Mouse (Mus musculus): ENCODE measurements at regions not wholly inside any gene's neighbourhood (a gene's known extent, or its start where the extent isn't known, plus 50 kb on each side); places are given as distances from the start of the nearest gene placed in this dataset.
A peak's percentile ranks its signal among the peaks of the same experiment; 100 is the strongest.

DNA sequence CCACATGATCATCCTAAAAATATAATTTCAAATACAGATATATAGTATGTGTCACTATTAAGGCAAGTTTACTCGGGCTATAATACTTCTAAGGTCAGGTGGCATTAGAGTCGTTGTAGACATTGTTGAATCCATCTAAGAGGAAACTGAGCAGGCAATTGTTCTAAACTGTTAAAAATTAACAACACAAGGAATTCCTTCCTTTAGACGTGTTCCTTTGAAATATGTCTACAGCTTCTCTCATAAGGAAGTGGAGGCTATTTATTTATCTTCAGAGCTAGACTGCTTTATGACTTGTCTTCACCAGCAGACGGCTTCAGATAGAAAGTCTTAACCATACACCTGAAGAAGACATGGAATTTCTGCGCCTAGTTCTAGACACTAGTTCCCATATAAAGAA, 744.2 kb upstream of the Cited2 start:
- no peak for ATAC-seq (replicated peaks; ENCODE audit: low read depth, poor library complexity, severe bottlenecking)

DNA sequence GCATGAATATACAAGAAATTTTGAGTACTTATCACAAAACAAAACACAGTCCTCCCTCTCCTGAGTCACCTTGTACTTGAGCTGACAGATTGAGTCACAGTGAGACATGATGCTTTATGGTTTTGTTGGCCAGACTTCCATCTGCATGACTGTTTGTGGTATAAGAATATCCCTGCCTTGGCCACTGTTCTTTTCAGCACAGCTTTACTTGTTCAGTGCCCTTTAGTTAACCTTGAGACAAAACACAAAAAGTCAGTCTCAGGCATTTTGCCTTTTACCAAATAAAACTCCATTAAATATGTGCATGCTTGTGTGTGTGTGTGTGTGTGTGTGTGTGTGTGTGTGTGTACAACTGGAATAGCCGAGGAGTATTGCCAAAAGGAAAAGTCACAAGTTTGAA, 732.8 kb upstream of the Cited2 start:
- no peak for ATAC-seq (replicated peaks; ENCODE audit: low read depth, poor library complexity, severe bottlenecking)

DNA sequence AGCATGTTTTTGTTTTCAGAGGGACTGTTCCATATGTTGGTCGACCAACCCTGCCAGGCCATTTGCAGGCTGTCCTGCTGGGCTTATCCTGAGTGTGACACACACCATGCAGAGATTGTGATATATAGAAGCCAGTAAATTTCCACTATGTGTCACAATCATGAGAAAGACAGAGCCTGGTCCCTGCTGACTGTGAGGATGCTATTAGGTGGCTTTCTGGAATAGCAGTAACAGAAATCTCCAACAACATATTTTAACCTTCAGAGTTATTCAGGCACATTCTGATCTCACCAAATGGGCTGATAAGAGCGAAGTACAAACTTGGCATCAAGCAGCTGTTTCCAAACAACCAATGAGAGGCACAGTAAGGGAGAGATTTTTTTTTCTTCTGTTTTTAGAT, 729.2 kb upstream of the Cited2 start:
- no peak for ATAC-seq (replicated peaks; ENCODE audit: low read depth, poor library complexity, severe bottlenecking)

DNA sequence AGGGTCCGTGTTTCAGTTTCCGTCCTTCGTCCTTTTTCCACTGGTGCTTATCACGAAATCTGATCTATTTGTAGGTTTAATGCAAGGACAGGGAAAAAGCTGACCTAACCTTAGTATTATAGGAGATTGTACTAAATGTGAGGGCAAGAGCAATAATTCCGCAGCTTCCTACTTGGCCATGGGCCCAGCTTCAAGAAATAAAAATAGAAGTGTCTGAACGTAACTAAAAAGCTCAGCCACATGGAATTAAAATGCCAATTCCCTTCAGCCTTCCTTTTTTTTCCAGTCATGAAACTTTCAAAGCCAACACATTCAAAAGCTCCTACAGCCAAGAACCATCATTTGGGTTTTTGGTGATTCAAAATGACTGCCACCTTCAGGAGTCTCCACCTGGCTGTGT, 728.5 kb upstream of the Cited2 start:
- ATAC-seq (replicated peaks; ENCODE audit: low read depth, poor library complexity, severe bottlenecking) = no peak

DNA sequence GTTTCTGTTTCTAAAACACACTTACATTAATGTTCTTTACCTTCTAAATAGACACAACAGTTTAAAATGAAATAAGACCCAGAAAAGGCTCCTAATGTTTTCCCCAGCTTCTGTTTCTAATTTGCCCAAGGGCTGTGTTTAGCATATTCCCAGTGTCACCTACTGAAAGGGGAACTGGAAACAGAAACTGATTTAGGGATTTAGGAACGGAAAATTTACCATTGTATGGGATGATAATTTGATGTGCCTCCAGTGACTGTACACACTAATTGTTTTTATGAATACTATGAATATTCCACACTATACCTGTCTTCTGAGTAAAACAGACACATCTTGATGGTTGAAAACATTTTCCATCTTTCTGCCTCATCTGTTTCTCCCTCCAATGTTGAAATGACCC, 728.0 kb upstream of the Cited2 start:
- ATAC-seq (replicated peaks; ENCODE audit: low read depth, poor library complexity, severe bottlenecking) = no peak

DNA sequence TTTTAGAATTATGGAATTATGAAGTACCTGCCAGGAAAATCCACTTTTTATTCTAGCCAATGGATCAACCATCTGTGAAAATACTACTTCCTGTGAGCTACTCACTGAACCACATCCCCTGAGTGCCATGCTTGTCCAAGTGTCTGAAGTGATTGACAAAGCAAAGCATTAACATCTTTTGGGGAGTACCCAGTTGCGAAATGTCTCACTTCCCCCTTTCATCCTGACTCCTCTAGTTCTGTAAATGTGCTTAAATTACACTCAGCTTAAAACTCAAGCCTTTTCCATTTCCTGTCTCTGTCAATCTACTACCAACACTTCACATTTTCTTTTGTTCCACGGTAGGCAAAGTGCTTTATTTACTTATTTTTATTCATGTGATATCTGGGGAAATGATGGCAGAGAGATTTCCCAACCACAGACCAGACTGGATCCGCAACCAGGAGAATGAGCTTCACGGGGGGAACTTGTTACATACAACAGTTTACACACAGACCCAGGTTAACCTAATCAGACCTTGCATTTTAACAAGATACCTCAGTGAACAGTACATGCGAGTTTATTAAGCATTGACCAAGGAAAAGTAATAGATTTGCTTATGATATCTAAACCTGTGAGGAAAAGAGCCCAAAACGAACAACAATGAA, 726.1 kb upstream of the Cited2 start:
- ATAC-seq (replicated peaks; ENCODE audit: low read depth, poor library complexity, severe bottlenecking) = peak; percentile 95

DNA sequence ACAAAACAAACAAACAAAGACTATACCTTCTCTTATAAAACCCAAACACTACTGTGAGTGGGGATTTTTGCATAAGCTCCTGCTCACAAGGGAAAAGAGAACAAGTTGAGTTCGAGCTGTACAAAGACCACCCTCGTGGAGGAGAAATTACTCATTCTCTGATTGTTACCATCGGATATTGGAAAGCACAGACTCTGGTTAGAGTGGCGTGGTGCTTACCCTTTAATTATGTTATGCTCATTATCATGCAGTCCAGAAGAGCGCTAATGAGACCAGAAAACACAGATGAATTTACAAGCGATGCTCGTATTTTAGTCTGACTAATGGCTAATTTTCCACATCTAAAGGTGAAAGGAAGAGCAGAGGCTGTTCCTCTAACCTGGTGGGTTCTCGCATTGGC, 721.7 kb upstream of the Cited2 start:
- ATAC-seq (replicated peaks; ENCODE audit: low read depth, poor library complexity, severe bottlenecking) = no peak

DNA sequence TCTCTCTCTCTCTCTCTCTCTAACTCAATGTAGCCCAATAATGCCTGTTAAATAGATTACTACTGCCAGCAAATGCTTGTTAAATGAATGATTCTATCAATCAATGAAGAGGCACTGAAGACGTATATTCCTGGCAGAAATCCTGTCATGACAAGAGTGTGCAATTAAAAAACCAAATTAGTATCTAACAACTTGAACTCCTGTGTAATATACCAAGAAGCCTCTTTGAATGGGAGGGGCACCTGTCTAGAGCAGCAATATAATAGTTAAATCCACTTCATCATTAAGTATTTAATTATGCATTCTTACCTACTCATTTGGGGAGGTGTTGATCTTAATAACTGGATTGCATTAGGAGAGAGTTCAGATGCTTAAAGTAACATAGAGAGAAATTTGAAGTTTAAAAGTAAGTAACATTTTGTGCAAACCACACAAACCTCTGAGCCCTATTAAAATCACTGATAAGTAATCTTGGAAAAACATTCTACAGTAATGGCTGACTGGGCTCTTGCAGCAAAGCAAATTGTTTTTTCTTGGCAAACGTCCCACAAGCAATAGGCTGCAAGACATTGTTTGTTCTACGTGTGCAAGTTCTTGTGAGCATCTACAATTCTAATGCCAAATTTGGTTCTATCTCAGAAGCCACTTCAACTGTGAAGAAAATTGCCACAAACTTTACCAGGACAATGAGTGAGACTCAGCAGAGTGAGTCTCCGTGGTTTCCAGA, 719.7 kb upstream of the Cited2 start:
- no peak for ATAC-seq (replicated peaks; ENCODE audit: low read depth, poor library complexity, severe bottlenecking)

DNA sequence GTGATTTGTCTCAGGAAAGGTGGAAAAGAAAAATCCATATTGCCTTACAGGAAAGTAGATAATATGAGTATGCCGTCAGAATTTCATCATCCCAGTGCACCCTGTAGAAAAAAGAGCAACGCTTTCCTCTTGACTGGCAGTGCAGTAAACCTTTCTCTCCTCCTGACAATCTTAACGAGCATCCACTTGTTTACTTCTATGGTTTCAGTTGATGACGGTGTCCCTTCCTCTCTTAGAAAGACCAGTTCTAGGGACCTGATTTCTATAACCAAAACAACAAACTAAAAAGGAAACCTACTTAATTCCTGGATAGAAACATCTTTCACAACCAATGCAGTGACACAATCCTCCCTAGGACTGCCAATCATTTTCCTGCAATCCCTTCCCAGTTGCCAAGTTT, 714.3 kb upstream of the Cited2 start:
- ATAC-seq (replicated peaks; ENCODE audit: low read depth, poor library complexity, severe bottlenecking) = no peak

DNA sequence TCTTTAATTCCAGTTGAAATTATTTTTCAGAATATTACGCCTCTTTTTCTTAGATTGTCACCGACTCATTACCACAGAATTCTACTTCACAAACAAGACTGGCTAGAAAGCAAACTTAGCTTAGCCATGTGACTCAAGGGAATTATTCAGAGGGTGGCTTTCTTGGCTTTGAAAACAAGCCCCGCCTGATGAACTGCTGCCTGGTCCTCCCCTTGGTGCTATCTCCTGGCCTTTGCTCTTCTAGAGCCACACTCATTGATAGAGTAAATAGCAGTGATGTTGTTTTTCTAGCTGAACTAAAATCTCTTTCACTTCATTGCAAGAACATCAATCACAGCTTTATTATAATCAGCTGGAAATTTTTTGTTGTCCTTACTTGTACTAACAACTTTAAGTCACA, 713.0 kb upstream of the Cited2 start:
- ATAC-seq (replicated peaks; ENCODE audit: low read depth, poor library complexity, severe bottlenecking) = no peak

DNA sequence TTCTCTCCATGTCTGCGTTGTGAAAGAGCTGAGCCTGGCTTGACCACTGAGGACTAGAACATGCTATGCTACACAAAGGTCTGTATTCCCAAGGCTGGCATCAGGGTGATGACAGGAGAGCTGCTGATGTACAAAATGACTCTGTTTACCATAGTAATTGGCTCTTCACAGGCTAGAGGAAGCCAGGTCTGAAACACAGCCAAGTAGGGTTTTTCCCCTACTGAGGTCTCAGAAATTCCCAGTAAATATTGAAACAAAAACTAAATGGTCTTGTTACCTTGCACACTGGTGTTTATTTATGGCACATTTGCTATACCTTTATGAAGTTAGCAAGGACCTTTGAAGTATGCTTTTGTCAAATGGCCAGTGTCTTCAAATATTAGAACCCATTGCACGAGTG, 711.1 kb upstream of the Cited2 start:
- no peak for ATAC-seq (replicated peaks; ENCODE audit: low read depth, poor library complexity, severe bottlenecking)

DNA sequence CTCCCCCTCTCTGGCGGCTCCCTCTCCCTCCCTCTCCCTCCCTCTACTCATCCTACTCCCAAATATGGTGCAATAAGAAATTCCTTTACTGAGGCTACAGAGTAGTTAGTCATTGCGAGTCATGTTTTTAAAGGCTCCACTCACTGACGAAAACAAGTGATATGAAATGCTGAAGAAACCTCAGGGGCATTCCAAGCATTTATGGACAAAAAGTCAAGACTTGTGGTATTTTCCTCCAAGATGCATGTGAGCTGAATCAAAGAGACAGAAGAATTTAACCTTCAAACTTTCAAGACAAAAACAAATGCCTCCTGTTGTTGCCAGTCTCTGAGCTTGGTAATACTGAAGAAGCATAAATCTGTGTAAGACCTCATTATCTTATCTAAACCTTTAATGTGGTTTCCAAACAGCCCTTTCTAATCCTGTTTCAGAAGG, 710.5 kb upstream of the Cited2 start:
- no peak for ATAC-seq (replicated peaks; ENCODE audit: low read depth, poor library complexity, severe bottlenecking)

DNA sequence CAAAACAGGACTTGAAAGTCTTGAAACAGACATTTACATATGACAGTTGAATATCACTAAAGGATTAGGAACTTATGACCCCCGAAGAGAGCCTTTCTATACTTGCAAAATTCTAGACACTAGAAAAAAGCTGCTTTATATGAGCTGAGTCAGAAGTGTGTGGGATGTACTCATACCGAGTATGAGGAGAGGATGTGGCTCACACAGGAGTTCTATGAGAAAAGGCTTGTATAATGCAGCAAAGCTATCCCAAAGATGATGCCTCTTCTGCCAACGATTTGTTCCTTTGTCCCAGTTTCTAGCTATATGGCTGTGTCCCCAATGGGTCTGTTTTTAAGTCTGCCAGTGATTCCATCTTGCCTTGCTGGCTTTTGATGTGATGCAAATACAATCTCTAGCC, 708.2 kb upstream of the Cited2 start:
- ATAC-seq (replicated peaks; ENCODE audit: low read depth, poor library complexity, severe bottlenecking) = no peak

DNA sequence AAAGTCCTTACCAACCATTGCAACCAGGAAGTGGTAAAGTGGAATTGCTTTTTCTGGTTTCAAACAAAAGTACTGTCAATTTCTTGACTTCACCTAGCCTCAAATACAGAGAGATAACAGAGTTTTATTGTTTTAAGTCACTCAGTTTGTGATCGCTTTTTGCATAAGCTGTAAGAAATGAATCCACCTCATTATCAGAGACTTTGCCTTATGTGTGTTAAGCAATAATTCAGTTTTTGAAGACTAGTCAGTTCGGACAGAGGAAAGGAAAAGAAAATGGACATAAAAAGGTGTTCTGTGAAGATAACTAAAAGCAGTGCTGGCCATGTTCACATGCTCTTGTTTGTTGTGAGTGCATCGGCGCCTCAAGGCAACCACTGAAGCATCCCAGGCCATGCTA, 706.2 kb upstream of the Cited2 start:
- ATAC-seq (replicated peaks; ENCODE audit: low read depth, poor library complexity, severe bottlenecking) = no peak

DNA sequence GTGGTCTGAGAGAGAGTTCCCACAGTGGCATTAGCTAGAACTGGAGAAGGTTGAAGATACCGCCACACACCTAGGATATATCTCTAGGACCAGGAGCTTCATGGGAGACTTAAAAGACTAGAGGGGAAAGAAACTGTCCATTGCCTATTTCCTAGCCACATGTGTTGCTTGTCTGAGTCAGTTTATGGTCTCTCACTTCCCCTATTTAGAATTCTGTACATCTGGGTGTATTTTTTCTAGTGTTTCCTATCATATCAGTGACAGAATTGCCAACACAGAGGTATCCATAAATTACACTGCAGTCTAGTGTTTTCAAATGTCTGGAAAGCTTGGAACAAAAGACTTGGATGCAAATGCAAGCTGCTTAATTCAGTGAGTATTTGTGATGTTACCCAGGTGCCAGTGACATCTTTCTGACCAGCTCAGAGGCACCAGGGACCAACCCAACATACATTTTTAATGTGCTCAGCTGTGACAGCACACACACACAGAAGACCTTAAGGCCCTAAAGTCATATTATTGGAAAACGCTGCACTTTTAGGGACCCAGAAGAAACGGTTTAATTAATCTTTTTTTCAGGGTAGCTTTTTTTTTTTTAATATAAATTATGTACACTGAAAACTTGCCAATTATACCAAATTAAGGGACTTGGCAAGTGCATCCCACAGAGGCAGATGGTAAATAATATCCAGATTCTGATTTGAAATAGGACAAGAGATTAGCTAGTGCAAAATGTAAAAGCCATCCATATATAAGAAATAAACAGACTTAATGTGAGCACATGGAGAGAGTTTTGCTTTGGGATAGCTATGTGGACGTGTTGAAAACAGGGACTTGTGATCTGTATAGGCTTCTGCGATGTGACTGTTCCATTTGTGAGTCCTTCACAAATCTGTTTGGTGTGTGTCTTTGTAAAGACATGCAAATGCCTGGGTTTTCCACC, 700.5 kb upstream of the Cited2 start:
- ATAC-seq (replicated peaks; ENCODE audit: low read depth, poor library complexity, severe bottlenecking) = 0 out of 2 replicates have a peak, but pooled peaks have one; percentile 25

DNA sequence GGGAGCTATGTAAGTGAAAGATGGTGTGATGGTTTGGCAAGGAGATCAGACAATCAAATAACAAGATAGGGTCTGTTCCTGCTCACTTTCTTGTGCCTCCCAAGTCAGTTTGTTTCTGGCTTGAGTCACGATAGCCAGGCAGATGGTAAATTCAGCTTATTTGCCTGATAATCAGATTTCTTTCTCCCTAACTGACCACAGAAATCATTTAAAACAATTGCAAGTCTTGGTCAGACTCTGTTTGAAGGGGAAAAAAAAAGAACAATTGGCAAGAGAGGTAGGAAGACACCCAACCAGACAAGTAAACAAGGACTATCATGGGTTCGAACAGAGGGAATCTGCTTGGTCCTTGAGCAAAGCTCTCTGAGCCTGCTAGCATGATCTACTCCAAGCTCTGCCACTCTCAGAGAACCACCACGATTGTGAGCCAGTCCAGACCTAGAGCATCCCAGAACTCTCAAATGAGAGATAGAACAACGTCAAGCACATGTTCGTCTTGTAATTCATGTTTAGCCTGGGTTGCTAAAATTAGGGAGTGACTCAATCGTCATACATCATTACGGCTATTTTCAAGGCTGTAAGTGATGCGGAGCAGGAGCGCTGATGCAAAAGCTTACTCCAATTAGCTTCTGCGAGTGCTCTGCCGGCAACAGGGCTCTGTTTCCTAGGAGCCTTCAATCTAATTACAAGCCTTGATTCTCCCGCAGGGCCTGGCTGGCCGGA, 699.3 kb upstream of the Cited2 start:
- ATAC-seq (replicated peaks; ENCODE audit: low read depth, poor library complexity, severe bottlenecking) = no peak

DNA sequence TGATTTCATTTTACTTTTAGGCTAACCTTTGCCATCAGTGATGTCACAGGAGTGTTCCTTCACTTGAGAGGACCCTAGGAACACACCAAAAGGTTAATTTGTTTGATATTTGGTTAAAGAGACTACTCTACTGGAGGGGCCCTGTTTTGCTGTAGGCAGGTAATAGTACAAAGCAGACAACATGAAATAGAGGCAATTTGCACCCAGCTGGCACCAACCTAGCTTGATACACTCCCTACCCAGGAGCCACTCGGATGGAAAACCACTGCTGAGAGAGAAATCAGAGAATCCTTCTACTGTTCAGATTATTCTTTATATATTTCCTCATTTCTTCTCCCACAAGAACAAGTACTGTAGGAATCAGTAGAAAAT, 698.7 kb upstream of the Cited2 start:
- no peak for ATAC-seq (replicated peaks; ENCODE audit: low read depth, poor library complexity, severe bottlenecking)

DNA sequence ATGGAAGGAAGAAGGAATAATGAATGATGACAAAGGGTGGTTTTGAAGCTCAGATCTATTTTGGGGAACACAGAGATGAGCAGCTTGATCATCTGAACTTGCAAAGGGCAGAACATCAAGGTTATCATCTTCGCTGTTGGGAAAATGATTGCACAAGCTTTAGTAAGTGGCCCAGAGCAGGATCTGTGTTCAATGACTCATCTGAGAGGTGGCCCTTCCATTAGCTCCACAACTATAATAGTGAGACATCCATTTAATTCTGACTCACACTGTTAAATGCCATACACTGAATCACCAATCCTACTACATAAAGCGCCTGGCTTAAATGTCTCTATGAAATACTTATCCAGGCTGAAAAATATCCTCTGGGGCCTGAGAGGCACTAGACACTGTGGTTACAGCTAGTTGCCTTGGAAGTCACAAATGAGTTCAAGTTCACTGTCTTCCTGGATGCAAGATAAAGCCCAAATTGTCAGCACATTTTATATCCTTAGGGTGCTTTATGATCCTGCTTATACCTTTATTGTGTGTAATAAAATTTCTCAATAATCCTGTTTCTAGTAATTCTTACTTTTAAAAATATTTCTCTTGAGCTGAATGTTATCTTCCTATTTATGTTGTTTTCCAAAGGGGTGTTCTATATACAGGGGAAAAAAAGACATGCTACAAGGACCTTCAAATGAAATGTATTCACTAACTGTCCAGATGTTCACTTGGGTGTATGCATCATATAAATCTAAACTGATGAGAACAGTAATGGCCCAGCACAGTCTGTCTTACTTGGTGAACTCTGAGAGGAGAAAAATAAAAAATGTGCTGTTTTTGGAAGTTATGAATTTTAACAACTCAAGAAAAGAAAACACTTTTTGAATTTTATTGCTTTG, 687.9 kb upstream of the Cited2 start:
- no peak for ATAC-seq (replicated peaks; ENCODE audit: low read depth, poor library complexity, severe bottlenecking)

DNA sequence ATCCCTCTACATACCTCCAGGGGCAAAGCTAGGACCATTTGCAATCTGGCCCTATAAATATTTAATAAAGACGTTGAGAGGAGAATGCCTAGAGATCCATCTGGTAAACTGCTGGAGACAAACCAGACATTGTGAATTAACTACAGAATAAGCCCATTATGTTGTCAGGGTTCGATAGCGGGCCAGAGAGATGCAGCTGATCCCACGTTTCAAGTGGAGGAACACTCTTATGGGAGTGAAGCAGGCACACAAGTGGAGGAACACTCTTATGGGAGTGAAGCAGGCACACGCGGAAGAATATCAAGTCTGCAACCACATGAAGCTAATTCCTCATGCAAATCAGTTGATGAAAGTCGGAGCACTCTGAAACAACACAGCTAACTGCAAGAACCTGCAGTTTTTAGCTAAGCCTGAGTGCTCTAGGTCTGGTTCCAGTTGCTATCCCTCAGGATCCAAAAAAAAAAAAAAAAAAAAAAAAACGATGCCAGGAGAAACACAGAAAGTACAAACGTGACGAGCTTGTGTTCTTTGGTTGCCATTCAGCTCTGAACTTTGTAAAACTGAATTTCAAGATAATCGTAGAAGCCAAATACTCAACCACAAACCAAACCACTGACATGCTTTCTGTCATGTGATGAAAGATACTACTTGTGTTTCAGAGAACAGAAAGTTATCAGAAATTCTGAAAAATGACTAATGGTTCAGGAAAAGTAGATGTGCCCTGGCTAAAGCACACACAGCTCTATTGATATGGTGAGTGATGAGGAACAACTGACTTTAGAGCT, 684.6 kb upstream of the Cited2 start:
- 0 out of 2 replicates have a peak, but pooled peaks have one; percentile 50 for ATAC-seq (replicated peaks; ENCODE audit: low read depth, poor library complexity, severe bottlenecking)
